Mouse (Mus musculus) intestine, postnatal 0 days (tissue): ENCODE measurements at regions not wholly inside any gene's neighbourhood (a gene's known extent, or its start where the extent isn't known, plus 50 kb on each side); places are given as distances from the start of the nearest gene placed in this dataset.

ENCODE experiments used
- ATAC-seq: fragments of 200-750 bp; cut with Nextera tagmentation; 2 replicates; pipeline ENCODE4 v1.8.0; 2017; ENCODE audit warnings: mild to moderate bottlenecking, moderate TSS enrichment, moderate library complexity
- H3K27ac ChIP-seq: fragments of 300-500 bp; sonication (generic); 2 replicates; pipeline ENCODE4 v1.5.1; 2014; ENCODE audit warnings: mild to moderate bottlenecking, low read depth, low read length, moderate library complexity
- H3K27me3 ChIP-seq: fragments of 300-500 bp; sonication (generic); replicated peaks from 2 replicates; pipeline ENCODE4 v1.6.1; 2014; ENCODE audit warnings: low read length, mixed read lengths; ENCODE audit not compliant: control insufficient read depth, insufficient read depth
- H3K36me3 ChIP-seq: fragments of 300-500 bp; sonication (generic); 2 replicates; pipeline ENCODE4 v1.6.1; 2014; ENCODE audit warnings: mild to moderate bottlenecking, moderate library complexity; ENCODE audit not compliant: control insufficient read depth, insufficient read depth
- H3K4me1 ChIP-seq: fragments of 300-500 bp; sonication (generic); replicated peaks from 2 replicates; pipeline ENCODE4 v1.6.1; 2014; ENCODE audit warnings: antibody characterized with exemption, low read length, mixed read lengths; ENCODE audit not compliant: control insufficient read depth, insufficient read depth
- H3K4me2 ChIP-seq: fragments of 300-500 bp; sonication (generic); replicated peaks from 2 replicates; pipeline ENCODE4 v1.6.1; 2014; ENCODE audit warnings: low read depth, mild to moderate bottlenecking, moderate library complexity
- H3K4me3 ChIP-seq: fragments of 300-500 bp; sonication (generic); 2 replicates; pipeline ENCODE4 v1.5.1; 2014; ENCODE audit warnings: low read depth, low read length
- H3K9ac ChIP-seq: fragments of 300-500 bp; sonication (generic); 2 replicates; pipeline ENCODE4 v1.6.1; 2014; ENCODE audit warnings: mild to moderate bottlenecking, low read depth, low read length
- H3K9me3 ChIP-seq: fragments of 300-500 bp; sonication (generic); 2 replicates; pipeline ENCODE4 v1.6.1; 2016; ENCODE audit warnings: mixed run types; ENCODE audit not compliant: control insufficient read depth
- CTCF ChIP-seq: sonication (generic); IDR thresholded peaks from 2 replicates; pipeline ENCODE4 v1.5.1; 2016; ENCODE audit warnings: low read depth, mild to moderate bottlenecking, control low read depth, antibody characterized with exemption, moderate library complexity
- WGBS: fragments of 180-500 bp; shearing (Covaris S2); extraction: QIAGEN DNeasy Blood & Tissue Kit; methylation state at CpG from one replicate; pipeline ENCODE4 v1.1.7; 2014; 5-methylcytosine and 5-hydroxymethylcytosine counted together

GRCm38 (mm10) chr14:97588182-97588581 lies 581.4 kb downstream of the Dach1 start:
- H3K9ac ChIP-seq, result no peak overlapping the region
- no peak overlapping the region for H3K27ac ChIP-seq
- H3K36me3 ChIP-seq, result no peaks in the 10 kb centered on the region
- no peaks in the 10 kb centered on the region for H3K27me3 ChIP-seq
- no peak for TF ChIP-seq CTCF
- H3K9me3 ChIP-seq, result no peaks in the 10 kb centered on the region
- ATAC-seq, result no peak
- no peaks in the 10 kb centered on the region for H3K4me1 ChIP-seq
- no peak overlapping the region for H3K4me2 ChIP-seq
- no peak overlapping the region for H3K4me3 ChIP-seq
- 45% methylated on average over 7 of the region's 7 CpGs for WGBS

GRCm38 (mm10) chr14:97586962-97587361 lies 582.6 kb downstream of the Dach1 start:
- H3K9ac ChIP-seq, result no peak overlapping the region
- no peaks in the 10 kb centered on the region for H3K36me3 ChIP-seq
- TF ChIP-seq CTCF, result peak; percentile 69
- no peaks in the 10 kb centered on the region for H3K27me3 ChIP-seq
- 24% methylated on average over 4 of the region's 4 CpGs for WGBS
- H3K4me3 ChIP-seq, result no peak overlapping the region
- no peak for ATAC-seq
- H3K27ac ChIP-seq, result no peak overlapping the region
- H3K9me3 ChIP-seq, result no peaks in the 10 kb centered on the region
- no peak overlapping the region for H3K4me2 ChIP-seq
- H3K4me1 ChIP-seq, result no peaks in the 10 kb centered on the region

- Histone ChIP-seq H3K9me3 (no peaks in the 10 kb centered on the region), H3K27me3 (no peaks in the 10 kb centered on the region), H3K36me3 (no peaks in the 10 kb centered on the region), H3K9ac (no peak overlapping the region), H3K4me1 (no peaks in the 10 kb centered on the region), H3K27ac (no peak overlapping the region), H3K4me3 (no peak overlapping the region), H3K4me2 (no peak overlapping the region)
- 62% methylated on average over 1 of the region's 1 CpGs for WGBS
- no peak for ATAC-seq
- TF ChIP-seq CTCF, result no peak
Measured at GRCm38 (mm10) chr14:97570274-97570673, 599.3 kb downstream of the Dach1 start.

GRCm38 (mm10) chr14:97560121-97560907 lies 609.3 kb downstream of the Dach1 start:
- Histone ChIP-seq H3K4me2 (no peak overlapping the region), H3K27me3 (no peaks in the 10 kb centered on the region), H3K36me3 (no peaks in the 10 kb centered on the region), H3K4me3 (no peak overlapping the region), H3K9me3 (no peaks in the 10 kb centered on the region), H3K9ac (no peak overlapping the region), H3K27ac (no peak overlapping the region), H3K4me1 (no peaks in the 10 kb centered on the region)
- ATAC-seq, result no peak
- WGBS, result 50% methylated on average over 7 of the region's 7 CpGs
- TF ChIP-seq CTCF, result no peak

GRCm38 (mm10) chr14:97559559-97559958 lies 610.0 kb downstream of the Dach1 start:
- ATAC-seq, result no peak
- WGBS, result 4% methylated on average over 1 of the region's 1 CpGs
- TF ChIP-seq CTCF, result peak; percentile 40
- Histone ChIP-seq H3K9me3 (no peaks in the 10 kb centered on the region), H3K4me1 (no peaks in the 10 kb centered on the region), H3K4me2 (no peak overlapping the region), H3K4me3 (no peak overlapping the region), H3K36me3 (no peaks in the 10 kb centered on the region), H3K27me3 (no peaks in the 10 kb centered on the region), H3K27ac (no peak overlapping the region), H3K9ac (no peak overlapping the region)

GRCm38 (mm10) chr14:97558289-97558688 lies 611.3 kb downstream of the Dach1 start:
- H3K4me1 ChIP-seq, result no peaks in the 10 kb centered on the region
- no peaks in the 10 kb centered on the region for H3K36me3 ChIP-seq
- H3K27me3 ChIP-seq, result no peaks in the 10 kb centered on the region
- no peak overlapping the region for H3K4me2 ChIP-seq
- ATAC-seq, result no peak
- H3K27ac ChIP-seq, result no peak overlapping the region
- TF ChIP-seq CTCF, result no peak
- 74% methylated on average over 2 of the region's 2 CpGs for WGBS
- no peaks in the 10 kb centered on the region for H3K9me3 ChIP-seq
- no peak overlapping the region for H3K9ac ChIP-seq
- no peak overlapping the region for H3K4me3 ChIP-seq

GRCm38 (mm10) chr14:97557888-97558287 lies 611.7 kb downstream of the Dach1 start:
- H3K4me3 ChIP-seq, result no peak overlapping the region
- H3K27ac ChIP-seq, result no peak overlapping the region
- H3K4me1 ChIP-seq, result no peaks in the 10 kb centered on the region
- no peaks in the 10 kb centered on the region for H3K9me3 ChIP-seq
- no peak overlapping the region for H3K4me2 ChIP-seq
- H3K36me3 ChIP-seq, result no peaks in the 10 kb centered on the region
- H3K9ac ChIP-seq, result no peak overlapping the region
- peak; percentile 53 for TF ChIP-seq CTCF
- ATAC-seq, result no peak
- WGBS, result 93% methylated on average over 1 of the region's 1 CpGs
- H3K27me3 ChIP-seq, result no peaks in the 10 kb centered on the region
